Mouse (Mus musculus) intestine, embryonic 16.5 days (tissue): ENCODE data around the gene Nek6. TPM values are rescaled to one million over a fixed set of nuclear protein-coding genes. Genes with fewer than 3 reads are reported as not detected.
A peak's percentile ranks its signal among the peaks of the same experiment; 100 is the strongest.

Experiments
- ATAC-seq: fragments of 200-750 bp; cut with Nextera tagmentation; 2 replicates; pipeline ENCODE4 v1.8.0; 2017; ENCODE audit warnings: moderate TSS enrichment, moderate library complexity
- H3K27ac ChIP-seq: fragments of 300-500 bp; sonication (generic); 2 replicates; pipeline ENCODE4 v1.5.1; 2014; ENCODE audit warnings: mild to moderate bottlenecking, low read length
- H3K27me3 ChIP-seq: fragments of 300-500 bp; sonication (generic); replicated peaks from 2 replicates; pipeline ENCODE4 v1.6.1; 2014; ENCODE audit warnings: low read length, control low read depth, mixed read lengths; ENCODE audit not compliant: control insufficient read depth, insufficient read depth
- H3K36me3 ChIP-seq: fragments of 300-500 bp; sonication (generic); 2 replicates; pipeline ENCODE4 v1.6.1; 2014; ENCODE audit warnings: low read length, control low read depth; ENCODE audit not compliant: control insufficient read depth, insufficient read depth
- H3K4me1 ChIP-seq: fragments of 300-500 bp; sonication (generic); 2 replicates; pipeline ENCODE4 v1.6.1; 2014; ENCODE audit warnings: low read length, control low read depth, mixed read lengths; ENCODE audit not compliant: control insufficient read depth, insufficient read depth
- H3K4me2 ChIP-seq: fragments of 300-500 bp; sonication (generic); 2 replicates; pipeline ENCODE4 v1.6.1; 2014; ENCODE audit warnings: low read depth, low read length, control low read depth
- H3K4me3 ChIP-seq: fragments of 300-500 bp; sonication (generic); 2 replicates; pipeline ENCODE4 v1.5.1; 2014; ENCODE audit warnings: mild to moderate bottlenecking, low read length
- H3K9ac ChIP-seq: fragments of 300-500 bp; sonication (generic); 2 replicates; pipeline ENCODE4 v1.6.1; 2014; ENCODE audit warnings: low read depth, low read length
- H3K9me3 ChIP-seq: fragments of 300-500 bp; sonication (generic); 2 replicates; pipeline ENCODE4 v1.6.1; 2016; ENCODE audit warnings: low read length, control low read depth; ENCODE audit not compliant: control insufficient read depth
- WGBS: fragments of 180-500 bp; shearing (Covaris S2); extraction: QIAGEN DNeasy Blood & Tissue Kit; methylation state at CpG from one replicate; pipeline ENCODE4 v1.1.7; 2014; 5-methylcytosine and 5-hydroxymethylcytosine counted together
- polyA plus RNA-seq: library from polyadenylated mRNA; unstranded; fragments of >200 nt; fragmentation: Nextera tagmentation; extraction: Ambion mirVana; gene quantifications from 2 replicates; pipeline ENCODE4 v1.2.1, GENCODE M21; 2015

Nek6 gene
- polyA plus RNA-seq, 1 experiment from 2014 or later, result 124 TPM

- Histone ChIP-seq H3K9me3 (no peaks in the 10 kb centered on the region), H3K9ac (no peak overlapping the region), H3K36me3 (no peaks in the 10 kb centered on the region), H3K27ac (no peak overlapping the region), H3K27me3 (no peaks in the 10 kb centered on the region), H3K4me1 (peaks cover 50% of the 10 kb centered on the region), H3K4me2 (no peak overlapping the region), H3K4me3 (no peak overlapping the region)
- 73% methylated on average over 3 of the region's 3 CpGs for WGBS
- ATAC-seq, result no peak
These were observed 29.7 kb downstream of the Nek6 start for GRCm38 (mm10) chr2:38541101-38541500.

GRCm38 (mm10) chr2:38541570-38541969 is 30.1 kb downstream of the Nek6 start:
- H3K9ac ChIP-seq, result 0 out of 2 replicates have a peak overlapping the region, but pooled peaks have one; percentile 8
- H3K4me1 ChIP-seq, result peaks cover 50% of the 10 kb centered on the region
- H3K4me3 ChIP-seq, result no peak overlapping the region
- H3K27me3 ChIP-seq, result no peaks in the 10 kb centered on the region
- no peak for ATAC-seq
- no peaks in the 10 kb centered on the region for H3K36me3 ChIP-seq
- no peak overlapping the region for H3K4me2 ChIP-seq
- H3K9me3 ChIP-seq, result no peaks in the 10 kb centered on the region
- no peak overlapping the region for H3K27ac ChIP-seq
- WGBS, result 76% methylated on average over 1 of the region's 1 CpGs

GRCm38 (mm10) chr2:38542366-38542765 is 30.9 kb downstream of the Nek6 start:
- peaks cover 49% of the 10 kb centered on the region for H3K4me1 ChIP-seq
- no peaks in the 10 kb centered on the region for H3K9me3 ChIP-seq
- no peak overlapping the region for H3K9ac ChIP-seq
- H3K4me3 ChIP-seq, result no peak overlapping the region
- WGBS, result 18% methylated on average over 1 of the region's 1 CpGs
- H3K27me3 ChIP-seq, result no peaks in the 10 kb centered on the region
- ATAC-seq, result no peak
- no peaks in the 10 kb centered on the region for H3K36me3 ChIP-seq
- no peak overlapping the region for H3K27ac ChIP-seq
- no peak overlapping the region for H3K4me2 ChIP-seq

GRCm38 (mm10) chr2:38543158-38543557 is 31.7 kb downstream of the Nek6 start:
- Histone ChIP-seq H3K36me3 (no peaks in the 10 kb centered on the region), H3K27ac (no peak overlapping the region), H3K9ac (no peak overlapping the region), H3K4me3 (no peak overlapping the region), H3K27me3 (no peaks in the 10 kb centered on the region), H3K4me2 (no peak overlapping the region), H3K9me3 (no peaks in the 10 kb centered on the region), H3K4me1 (peaks cover 41% of the 10 kb centered on the region)
- WGBS, result 90% methylated on average over 2 of the region's 2 CpGs
- ATAC-seq, result no peak

GRCm38 (mm10) chr2:38544341-38544740 is 32.9 kb downstream of the Nek6 start:
- Histone ChIP-seq H3K9ac (no peak overlapping the region), H3K27ac (no peak overlapping the region), H3K36me3 (no peaks in the 10 kb centered on the region), H3K4me2 (no peak overlapping the region), H3K27me3 (no peaks in the 10 kb centered on the region), H3K9me3 (no peaks in the 10 kb centered on the region), H3K4me1 (peaks cover 40% of the 10 kb centered on the region), H3K4me3 (no peak overlapping the region)
- ATAC-seq, result no peak

GRCm38 (mm10) chr2:38544982-38545381 is 33.5 kb downstream of the Nek6 start:
- no peaks in the 10 kb centered on the region for H3K9me3 ChIP-seq
- H3K9ac ChIP-seq, result no peak overlapping the region
- ATAC-seq, result no peak
- H3K27me3 ChIP-seq, result no peaks in the 10 kb centered on the region
- H3K4me1 ChIP-seq, result peaks cover 36% of the 10 kb centered on the region
- no peak overlapping the region for H3K4me2 ChIP-seq
- no peak overlapping the region for H3K4me3 ChIP-seq
- H3K36me3 ChIP-seq, result no peaks in the 10 kb centered on the region
- WGBS, result 58% methylated on average over 6 of the region's 6 CpGs
- no peak overlapping the region for H3K27ac ChIP-seq

- H3K4me1 ChIP-seq, result peaks cover 34% of the 10 kb centered on the region
- no peak overlapping the region for H3K9ac ChIP-seq
- no peak overlapping the region for H3K4me2 ChIP-seq
- no peak for ATAC-seq
- no peaks in the 10 kb centered on the region for H3K27me3 ChIP-seq
- H3K36me3 ChIP-seq, result no peaks in the 10 kb centered on the region
- no peak overlapping the region for H3K4me3 ChIP-seq
- no peaks in the 10 kb centered on the region for H3K9me3 ChIP-seq
- no peak overlapping the region for H3K27ac ChIP-seq
These were observed 34.3 kb downstream of the Nek6 start for GRCm38 (mm10) chr2:38545706-38546105.

- H3K4me3 ChIP-seq, result no peak overlapping the region
- 28% methylated on average over 6 of the region's 6 CpGs for WGBS
- no peak overlapping the region for H3K27ac ChIP-seq
- H3K4me1 ChIP-seq, result peaks cover 29% of the 10 kb centered on the region
- H3K9me3 ChIP-seq, result no peaks in the 10 kb centered on the region
- no peak overlapping the region for H3K9ac ChIP-seq
- no peaks in the 10 kb centered on the region for H3K36me3 ChIP-seq
- no peaks in the 10 kb centered on the region for H3K27me3 ChIP-seq
- ATAC-seq, result peak; percentile 39; the same call in 1 of the 2 replicates
- no peak overlapping the region for H3K4me2 ChIP-seq
These were observed 34.8 kb downstream of the Nek6 start for GRCm38 (mm10) chr2:38546222-38546621.

GRCm38 (mm10) chr2:38546748-38547147 is 35.3 kb downstream of the Nek6 start:
- no peak overlapping the region for H3K4me3 ChIP-seq
- H3K27me3 ChIP-seq, result no peaks in the 10 kb centered on the region
- ATAC-seq, result no peak
- H3K9me3 ChIP-seq, result no peaks in the 10 kb centered on the region
- H3K36me3 ChIP-seq, result no peaks in the 10 kb centered on the region
- H3K27ac ChIP-seq, result no peak overlapping the region
- no peak overlapping the region for H3K4me2 ChIP-seq
- no peak overlapping the region for H3K9ac ChIP-seq
- H3K4me1 ChIP-seq, result peaks cover 28% of the 10 kb centered on the region
- 68% methylated on average over 5 of the region's 5 CpGs for WGBS

- Histone ChIP-seq H3K4me3 (no peak overlapping the region), H3K27me3 (no peaks in the 10 kb centered on the region), H3K9ac (no peak overlapping the region), H3K36me3 (no peaks in the 10 kb centered on the region), H3K27ac (no peak overlapping the region), H3K4me2 (no peak overlapping the region), H3K9me3 (no peaks in the 10 kb centered on the region), H3K4me1 (peaks cover 28% of the 10 kb centered on the region)
- ATAC-seq, result no peak
- 68% methylated on average over 11 of the region's 11 CpGs for WGBS
These were observed 36.5 kb downstream of the Nek6 start for GRCm38 (mm10) chr2:38547793-38548517.
